Mouse (Mus musculus) liver, embryonic 11.5 days (tissue): ENCODE measurements around the gene Nkx6-2. TPM values are rescaled to one million over a fixed set of nuclear protein-coding genes. Genes with fewer than 3 reads are reported as not detected.

Experiments
- ATAC-seq: fragments of 200-750 bp; cut with Nextera tagmentation; replicated peaks from 2 replicates; pipeline ENCODE4 v1.8.0; 2017; ENCODE audit warnings: moderate number of reproducible peaks, mild to moderate bottlenecking, moderate TSS enrichment, moderate library complexity; ENCODE audit not compliant: low FRiP score
- DNase-seq: peaks from one replicate; pipeline ENCODE4 v3.0.0-alpha.2; 2017; ENCODE audit warnings: low spot score
- H3K27ac ChIP-seq: fragments of 300-500 bp; sonication (generic); 2 replicates; pipeline ENCODE4 v1.5.1; 2014; ENCODE audit warnings: mild to moderate bottlenecking, low read depth, low read length, control low read depth
- H3K27me3 ChIP-seq: fragments of 300-500 bp; sonication (generic); replicated peaks from 2 replicates; pipeline ENCODE4 v1.6.1; 2014; ENCODE audit warnings: low read length, mixed read lengths; ENCODE audit not compliant: control insufficient read depth, insufficient read depth
- H3K36me3 ChIP-seq: fragments of 300-500 bp; sonication (generic); 2 replicates; pipeline ENCODE4 v1.6.1; 2014; ENCODE audit warnings: mild to moderate bottlenecking, low read length, moderate library complexity, mixed read lengths; ENCODE audit not compliant: control insufficient read depth, insufficient read depth
- H3K4me1 ChIP-seq: fragments of 300-500 bp; sonication (generic); replicated peaks from 2 replicates; pipeline ENCODE4 v1.6.1; 2014; ENCODE audit warnings: low read length, mixed read lengths; ENCODE audit not compliant: control insufficient read depth, insufficient read depth
- H3K4me2 ChIP-seq: fragments of 300-500 bp; sonication (generic); 2 replicates; pipeline ENCODE4 v1.6.1; 2014; ENCODE audit warnings: mild to moderate bottlenecking, control low read depth, moderate library complexity
- H3K4me3 ChIP-seq: fragments of 300-500 bp; sonication (generic); 2 replicates; pipeline ENCODE4 v1.5.1; 2014; ENCODE audit warnings: low read depth, low read length, control low read depth
- H3K9ac ChIP-seq: fragments of 300-500 bp; sonication (generic); 2 replicates; pipeline ENCODE4 v1.6.1; 2014; ENCODE audit warnings: low read depth, low read length, control low read depth
- H3K9me3 ChIP-seq: fragments of 300-500 bp; sonication (generic); 2 replicates; pipeline ENCODE4 v1.6.1; 2016; ENCODE audit warnings: low read length, inconsistent platforms, mixed read lengths; ENCODE audit not compliant: control insufficient read depth
- WGBS: fragments of 180-500 bp; shearing (Covaris S2); extraction: QIAGEN DNeasy Blood & Tissue Kit; methylation state at CpG from one replicate; pipeline ENCODE4 v1.1.7; 2014; 5-methylcytosine and 5-hydroxymethylcytosine counted together
- polyA plus RNA-seq: library from polyadenylated mRNA; unstranded; fragments of >200 nt; fragmentation: Nextera tagmentation; extraction: Ambion mirVana; gene quantifications from 2 replicates; pipeline ENCODE4 v1.2.1, GENCODE M21; 2014

The Nkx6-2 gene
- polyA plus RNA-seq: 0.32 and 0.56 TPM in 2 replicates

GRCm38 (mm10) chr7:139582595-139582994, at the start of gene Nkx6-2:
Nkx6-2 (minus strand) TSS chr7:139582797.
- H3K4me1 ChIP-seq: peaks cover 14% of the 10 kb centered on the region
- no peak within 1 kb of the TSS for H3K27ac ChIP-seq
- peak within 1 kb of the TSS; percentile 43 for H3K4me3 ChIP-seq
- no peak within 1 kb of the TSS for H3K9ac ChIP-seq
- peak within 1 kb of the TSS; percentile 56 for H3K4me2 ChIP-seq
- DNase-seq (peak; percentile 44), ATAC-seq (peak; percentile 32)
- peaks cover 98% of the 10 kb centered on the region for H3K27me3 ChIP-seq
- no peaks in the 10 kb centered on the region for H3K36me3 ChIP-seq
- no peaks in the 10 kb centered on the region for H3K9me3 ChIP-seq
- WGBS: under 1% methylated on average over 55 of the region's 56 CpGs

GRCm38 (mm10) chr7:139625156-139625555, 42.6 kb upstream of the Nkx6-2 start:
- no peaks in the 10 kb centered on the region for H3K36me3 ChIP-seq
- no peaks in the 10 kb centered on the region for H3K27me3 ChIP-seq
- DNase-seq: no peak
- H3K4me1 ChIP-seq: no peaks in the 10 kb centered on the region
- no peak overlapping the region for H3K4me2 ChIP-seq
- H3K9me3 ChIP-seq: no peaks in the 10 kb centered on the region
- 85% methylated on average over 9 of the region's 9 CpGs for WGBS
- ATAC-seq: no peak
- H3K4me3 ChIP-seq: no peak overlapping the region
- no peak overlapping the region for H3K27ac ChIP-seq
- no peak overlapping the region for H3K9ac ChIP-seq

GRCm38 (mm10) chr7:139622568-139622967, 40.0 kb upstream of the Nkx6-2 start:
- ATAC-seq (no peak), DNase-seq (no peak)
- WGBS: 83% methylated on average over 13 of the region's 13 CpGs

DNA sequence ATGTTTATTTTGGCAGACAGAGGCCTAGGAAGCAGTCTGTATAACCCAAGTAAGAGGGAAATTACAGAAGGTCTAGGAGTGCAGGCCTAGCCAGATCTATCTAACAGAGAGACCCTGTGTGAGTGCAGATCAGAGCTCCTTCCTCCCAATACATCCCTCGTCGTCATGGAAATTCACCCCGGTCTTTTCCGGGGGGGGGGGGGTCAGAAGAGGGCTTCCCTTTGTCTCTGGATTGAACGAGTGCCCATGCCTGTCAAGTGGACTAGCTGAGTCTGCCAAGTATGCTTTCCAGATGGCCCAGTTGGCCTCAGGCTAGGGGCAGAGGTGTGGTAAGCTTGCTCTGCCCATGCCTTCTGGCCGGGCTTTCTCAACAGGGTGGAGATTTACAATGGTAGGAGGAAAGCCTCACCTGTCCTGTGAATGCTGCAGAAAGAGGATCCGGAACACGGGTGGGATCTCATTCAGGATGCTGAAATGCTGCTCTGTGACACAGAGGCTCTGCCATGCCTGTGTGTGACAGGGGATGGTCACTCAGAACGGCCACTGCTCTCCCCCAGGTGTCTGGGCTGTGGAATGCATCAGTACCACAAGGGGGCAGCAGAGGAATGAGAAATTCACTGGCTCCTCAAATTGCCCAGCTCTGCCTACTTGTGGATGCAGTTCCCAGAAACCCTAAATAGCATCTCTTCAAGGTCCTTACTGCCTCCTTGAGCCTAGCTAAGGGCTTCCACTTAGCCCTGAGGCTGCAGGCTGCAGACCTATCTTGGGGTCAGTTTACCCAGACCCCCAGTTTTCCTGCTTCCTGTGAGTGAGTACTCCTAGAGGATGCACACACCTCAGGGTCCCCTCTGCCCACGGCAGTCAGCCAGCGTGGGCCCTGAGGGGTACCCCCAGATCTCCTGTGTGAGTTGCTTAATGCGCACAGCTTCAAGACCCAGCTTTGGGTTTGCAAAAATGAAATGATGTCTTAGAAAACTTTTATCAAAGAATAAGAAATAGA, 33.5 kb upstream of the Nkx6-2 start:
- no peak overlapping the region for H3K9ac ChIP-seq
- WGBS: 61% methylated on average over 12 of the region's 12 CpGs
- DNase-seq (peak; percentile 41), ATAC-seq (peak; percentile 30; the same call in 1 of the 2 replicates)
- H3K4me3 ChIP-seq: no peak overlapping the region
- H3K27ac ChIP-seq: no peak overlapping the region
- no peaks in the 10 kb centered on the region for H3K9me3 ChIP-seq
- no peak overlapping the region for H3K4me2 ChIP-seq
- H3K27me3 ChIP-seq: no peaks in the 10 kb centered on the region
- no peaks in the 10 kb centered on the region for H3K36me3 ChIP-seq
- H3K4me1 ChIP-seq: no peaks in the 10 kb centered on the region

More at GRCm38 (mm10) chr7:139622568-139622967, 40.0 kb upstream of the Nkx6-2 start:
- Histone ChIP-seq H3K27me3 (no peaks in the 10 kb centered on the region), H3K9ac (no peak overlapping the region), H3K4me2 (no peak overlapping the region), H3K27ac (no peak overlapping the region), H3K4me1 (no peaks in the 10 kb centered on the region), H3K4me3 (no peak overlapping the region), H3K36me3 (no peaks in the 10 kb centered on the region), H3K9me3 (no peaks in the 10 kb centered on the region)

GRCm38 (mm10) chr7:139610328-139610727, 27.7 kb upstream of the Nkx6-2 start:
- 64% methylated on average over 2 of the region's 2 CpGs for WGBS
- ATAC-seq (no peak), DNase-seq (no peak)
- Histone ChIP-seq H3K9me3 (no peaks in the 10 kb centered on the region), H3K27ac (no peak overlapping the region), H3K9ac (no peak overlapping the region), H3K4me1 (no peaks in the 10 kb centered on the region), H3K36me3 (no peaks in the 10 kb centered on the region), H3K4me3 (no peak overlapping the region), H3K27me3 (no peaks in the 10 kb centered on the region), H3K4me2 (no peak overlapping the region)

GRCm38 (mm10) chr7:139595862-139596261, 13.3 kb upstream of the Nkx6-2 start:
- no peak for DNase-seq
- WGBS: 52% methylated on average over 6 of the region's 6 CpGs
- Histone ChIP-seq H3K9ac (no peak overlapping the region), H3K36me3 (no peaks in the 10 kb centered on the region), H3K9me3 (no peaks in the 10 kb centered on the region), H3K27me3 (no peaks in the 10 kb centered on the region; the same call in 1 of the 2 replicates), H3K4me3 (no peak overlapping the region), H3K27ac (no peak overlapping the region), H3K4me1 (no peaks in the 10 kb centered on the region), H3K4me2 (no peak overlapping the region)
- ATAC-seq: no peak

GRCm38 (mm10) chr7:139595311-139595710, 12.7 kb upstream of the Nkx6-2 start:
- no peak overlapping the region for H3K4me3 ChIP-seq
- no peak overlapping the region for H3K9ac ChIP-seq
- DNase-seq: no peak
- H3K9me3 ChIP-seq: no peaks in the 10 kb centered on the region
- no peaks in the 10 kb centered on the region; the same call in none of the 2 replicates for H3K27me3 ChIP-seq
- no peak overlapping the region for H3K27ac ChIP-seq
- no peaks in the 10 kb centered on the region for H3K4me1 ChIP-seq
- H3K36me3 ChIP-seq: no peaks in the 10 kb centered on the region
- WGBS: 56% methylated on average over 6 of the region's 6 CpGs
- H3K4me2 ChIP-seq: no peak overlapping the region
- no peak for ATAC-seq

DNA sequence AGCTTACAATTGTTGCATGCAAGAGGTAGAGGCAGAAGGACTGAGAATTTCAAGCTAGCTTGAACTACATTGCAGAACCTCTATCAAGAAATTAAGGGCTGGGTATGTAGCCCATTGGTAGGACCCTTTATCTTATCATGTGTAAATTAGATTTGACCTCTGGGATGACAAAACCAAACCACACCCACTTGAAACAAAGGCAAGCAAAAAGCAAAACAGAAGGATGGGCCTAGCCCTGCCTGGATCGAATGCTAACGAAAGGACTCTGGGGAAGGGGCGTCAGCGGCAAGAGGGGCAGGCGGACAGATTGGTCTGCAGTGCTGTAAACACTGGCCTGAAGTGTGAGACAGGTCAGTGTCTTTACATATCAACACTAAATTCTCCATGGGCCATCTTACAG, 8.7 kb upstream of the Nkx6-2 start:
- H3K4me3 ChIP-seq: no peak overlapping the region
- no peaks in the 10 kb centered on the region for H3K4me1 ChIP-seq
- H3K27ac ChIP-seq: no peak overlapping the region
- no peaks in the 10 kb centered on the region for H3K9me3 ChIP-seq
- 74% methylated on average over 5 of the region's 5 CpGs for WGBS
- H3K9ac ChIP-seq: no peak overlapping the region
- no peak for DNase-seq
- no peak for ATAC-seq
- H3K36me3 ChIP-seq: no peaks in the 10 kb centered on the region
- H3K4me2 ChIP-seq: no peak overlapping the region
- H3K27me3 ChIP-seq: peaks cover 31% of the 10 kb centered on the region
